ENCODE assay signal across 11 mouse cellular contexts in the genomic region with DNA sequence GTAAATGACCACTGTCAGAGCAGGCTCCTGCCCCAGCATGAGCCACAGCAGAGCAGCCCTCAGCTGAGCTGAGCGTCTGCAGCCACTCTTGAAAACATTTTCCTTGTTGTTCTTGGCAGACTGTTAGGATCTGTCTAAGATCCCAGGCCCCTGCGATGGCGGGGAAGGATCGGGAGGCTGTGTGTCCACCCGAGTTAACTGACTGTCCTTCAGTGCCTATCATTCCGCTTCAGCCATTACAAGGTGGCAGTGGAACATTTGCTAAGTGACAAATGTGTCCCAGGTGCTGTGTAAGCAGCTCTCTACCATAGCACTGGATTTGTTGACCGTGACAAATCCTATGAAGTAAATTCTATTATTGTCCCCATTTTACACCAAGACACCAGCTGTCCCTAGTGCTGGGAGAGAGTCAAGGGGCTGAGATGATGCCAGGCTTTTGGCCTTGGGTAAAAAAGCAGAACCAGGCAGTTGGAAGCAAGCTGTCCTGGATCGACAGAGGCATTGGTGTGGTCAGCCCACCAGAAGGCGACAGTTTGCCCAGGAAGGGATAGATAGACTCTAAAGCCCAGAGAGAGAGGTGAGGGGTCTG. TPM values are rescaled to one million over a fixed set of nuclear protein-coding genes. Genes with fewer than 3 reads are reported as not detected.
DNase-seq lines count a peak whose midpoint lies in the region; ATAC-seq and TF ChIP-seq lines count a peak whose summit lies in the region.
"Had no signal": no experiment of that assay in that cellular context is flagged by ENCODE, and none has a peak within 500 bp of the region (broad histone marks: within the 10 kb centered on the region; RNA-seq: fewer than 3 reads in every experiment).

No protein-coding gene starts in this region.

- H3K27me3 ChIP-seq in kidney, embryonic 15.5 days, result no peaks in the 10 kb centered on the region
- H3K27me3 ChIP-seq in hindbrain, postnatal 0 days (ENCODE audit: insufficient read depth, low read length), result no peaks in the 10 kb centered on the region
- H3K27me3 ChIP-seq: lung, embryonic 15.5 days had no signal

- H3K4me3 ChIP-seq in kidney, embryonic 15.5 days (replicated peaks), result no peak overlapping the region
- no peak overlapping the region for H3K4me3 ChIP-seq in hindbrain, postnatal 0 days (ENCODE audit: low read length)
- H3K4me3 ChIP-seq: lung, embryonic 15.5 days had no signal

- no peaks in the 10 kb centered on the region for H3K36me3 ChIP-seq in kidney, embryonic 15.5 days
- no peaks in the 10 kb centered on the region for H3K36me3 ChIP-seq in hindbrain, postnatal 0 days (ENCODE audit: insufficient read depth, low read length)
- H3K36me3 ChIP-seq: lung, embryonic 15.5 days had no signal

- WGBS in kidney, embryonic 15.5 days, result 56% methylated on average over 9 of the region's 9 CpGs
- WGBS in hindbrain, postnatal 0 days, result 31% methylated on average over 9 of the region's 9 CpGs

- DNase-seq in adrenal gland, adult 2 months, result peak; percentile 20
- DNase-seq in adrenal gland, postnatal 4 days (ENCODE audit: low spot score in 2 of 2), result no peak
- no peak for DNase-seq in kidney, postnatal 25 days
- DNase-seq in cerebellum, adult 8-10 months, result peak; percentile 67
- DNase-seq in hindbrain, postnatal 0 days (ENCODE audit: low spot score), result peak; percentile 61
- DNase-seq in ovary, adult 18-20 months (ENCODE audit: low spot score), result no peak
- DNase-seq: adrenal gland, postnatal 25 days; gastrocnemius, postnatal 36 days had no signal

- H3K27ac ChIP-seq in kidney, embryonic 15.5 days, result 0 out of 2 replicates have a peak overlapping the region, but pooled peaks have one; percentile 42
- peak overlapping the region; percentile 64; the same call in 1 of the 2 replicates for H3K27ac ChIP-seq in hindbrain, postnatal 0 days
- H3K27ac ChIP-seq: lung, embryonic 15.5 days had no signal

- no peak for ATAC-seq in kidney, embryonic 15.5 days (replicated peaks; ENCODE audit: low FRiP score)
- ATAC-seq in hindbrain, postnatal 0 days, result peak; percentile 69
- no peak for ATAC-seq in megakaryocyte-erythroid progenitor cell, adult 5-6 weeks (replicated peaks; ENCODE audit: low FRiP score, low TSS enrichment, poor library complexity, severe bottlenecking)

- TF ChIP-seq CTCF in hindbrain, postnatal 0 days (IDR thresholded peaks at IDR 0.05; ENCODE audit: low read depth), result no peak

- H3K9me3 ChIP-seq in kidney, embryonic 15.5 days (replicated peaks), result no peaks in the 10 kb centered on the region
- H3K9me3 ChIP-seq in hindbrain, postnatal 0 days (ENCODE audit: low read length), result no peaks in the 10 kb centered on the region
- H3K9me3 ChIP-seq: lung, embryonic 15.5 days had no signal

- peaks cover 34% of the 10 kb centered on the region for H3K4me1 ChIP-seq in kidney, embryonic 15.5 days
- peaks cover 14% of the 10 kb centered on the region; the same call in 1 of the 2 replicates for H3K4me1 ChIP-seq in hindbrain, postnatal 0 days (ENCODE audit: insufficient read depth, low read length)

- H3K4me2 ChIP-seq in kidney, embryonic 15.5 days, result no peak overlapping the region
- no peak overlapping the region for H3K4me2 ChIP-seq in hindbrain, postnatal 0 days (ENCODE audit: low read depth, low read length)
- H3K4me2 ChIP-seq: lung, embryonic 15.5 days had no signal

- H3K9ac ChIP-seq in kidney, embryonic 15.5 days, result no peak overlapping the region
- no peak overlapping the region for H3K9ac ChIP-seq in hindbrain, postnatal 0 days (replicated peaks; ENCODE audit: low read length)
- H3K9ac ChIP-seq: lung, embryonic 15.5 days had no signal

RNA-seq across cellular contexts. Expression of gene Tmod1, which starts 46.6 kb away (rescaled TPM):
- total RNA-seq in adrenal gland, adult 2 months (2021), result 1 to 10 TPM; 3.0 to 8.7 TPM
- polyA plus RNA-seq in adrenal gland, adult 2 months (2012; rRNA removed), result 0.89 and 2.2 TPM in 2 replicates
- 10 to 100 TPM; 10.4 to 10.6 TPM for total RNA-seq in adrenal gland, postnatal 4 days (2021)
- polyA plus RNA-seq in kidney, embryonic 15.5 days (2015; fragmentation: Nextera tagmentation; extraction: Ambion mirVana), result 8.2 TPM in 2 replicates
- 0.58 and 1.3 TPM in 2 replicates for total RNA-seq in hindbrain, postnatal 0 days (2014; rRNA removed)
- 2.3 and 2.5 TPM in 2 replicates for polyA plus RNA-seq in hindbrain, postnatal 0 days (2015; fragmentation: Nextera tagmentation; extraction: Ambion mirVana)
- total RNA-seq in megakaryocyte-erythroid progenitor cell, adult 5-6 weeks (2014; fragmentation: Nextera tagmentation), result 0.39 and 0.40 TPM in 2 replicates
- total RNA-seq in megakaryocyte-erythroid progenitor cell, adult 5-6 weeks (2017), result 1.3 TPM in 1 of 2 replicates, not detected in the other

RNA-seq across cellular contexts. Expression of gene Ncbp1, which starts 53.1 kb away (rescaled TPM):
- total RNA-seq in adrenal gland, adult 2 months (2021), result 10 to 100 TPM; 47.4 to 59.2 TPM
- polyA plus RNA-seq in adrenal gland, adult 2 months (2012; rRNA removed), result 8.8 and 11.2 TPM in 2 replicates
- total RNA-seq in adrenal gland, postnatal 4 days (2021), result 10 to 100 TPM; 48.1 to 52.9 TPM
- 85.7 and 88.3 TPM in 2 replicates for polyA plus RNA-seq in kidney, embryonic 15.5 days (2015; fragmentation: Nextera tagmentation; extraction: Ambion mirVana)
- total RNA-seq in hindbrain, postnatal 0 days (2014; rRNA removed), result 34.8 and 35.3 TPM in 2 replicates
- 44.7 and 46.2 TPM in 2 replicates for polyA plus RNA-seq in hindbrain, postnatal 0 days (2015; fragmentation: Nextera tagmentation; extraction: Ambion mirVana)
- total RNA-seq in megakaryocyte-erythroid progenitor cell, adult 5-6 weeks (2014; fragmentation: Nextera tagmentation), result 88.8 and 101 TPM in 2 replicates
- 108 and 126 TPM in 2 replicates for total RNA-seq in megakaryocyte-erythroid progenitor cell, adult 5-6 weeks (2017)

RNA-seq across cellular contexts. Expression of gene Tstd2, which starts 53.2 kb away (rescaled TPM):
- 10 to 100 TPM; 21.0 to 29.8 TPM for total RNA-seq in adrenal gland, adult 2 months (2021)
- polyA plus RNA-seq in adrenal gland, adult 2 months (2012; rRNA removed), result 10.7 and 13.4 TPM in 2 replicates
- 10 to 100 TPM; 31.4 to 38.5 TPM for total RNA-seq in adrenal gland, postnatal 4 days (2021)
- 53.7 and 55.6 TPM in 2 replicates for polyA plus RNA-seq in kidney, embryonic 15.5 days (2015; fragmentation: Nextera tagmentation; extraction: Ambion mirVana)
- total RNA-seq in hindbrain, postnatal 0 days (2014; rRNA removed), result 20.2 and 25.5 TPM in 2 replicates
- polyA plus RNA-seq in hindbrain, postnatal 0 days (2015; fragmentation: Nextera tagmentation; extraction: Ambion mirVana), result 18.5 and 22.4 TPM in 2 replicates
- 27.6 and 33.4 TPM in 2 replicates for total RNA-seq in megakaryocyte-erythroid progenitor cell, adult 5-6 weeks (2014; fragmentation: Nextera tagmentation)
- 39.8 and 41.0 TPM in 2 replicates for total RNA-seq in megakaryocyte-erythroid progenitor cell, adult 5-6 weeks (2017)

Comparison
In these comparisons a context has a peak if more than half of its experiments do, and no peak if none do; other contexts are left out.
1. DNase-seq: peak in adrenal gland, adult 2 months (single experiment), cerebellum, adult 8-10 months (single experiment) and hindbrain, postnatal 0 days (single experiment); none in adrenal gland, postnatal 4 days (0 of 2), kidney, postnatal 25 days (0 of 2) and ovary, adult 18-20 months (single experiment).